Mouse (Mus musculus): ENCODE measurements at regions not wholly inside any gene's neighbourhood (a gene's known extent, or its start where the extent isn't known, plus 50 kb on each side); places are given as distances from the start of the nearest gene placed in this dataset.

DNA sequence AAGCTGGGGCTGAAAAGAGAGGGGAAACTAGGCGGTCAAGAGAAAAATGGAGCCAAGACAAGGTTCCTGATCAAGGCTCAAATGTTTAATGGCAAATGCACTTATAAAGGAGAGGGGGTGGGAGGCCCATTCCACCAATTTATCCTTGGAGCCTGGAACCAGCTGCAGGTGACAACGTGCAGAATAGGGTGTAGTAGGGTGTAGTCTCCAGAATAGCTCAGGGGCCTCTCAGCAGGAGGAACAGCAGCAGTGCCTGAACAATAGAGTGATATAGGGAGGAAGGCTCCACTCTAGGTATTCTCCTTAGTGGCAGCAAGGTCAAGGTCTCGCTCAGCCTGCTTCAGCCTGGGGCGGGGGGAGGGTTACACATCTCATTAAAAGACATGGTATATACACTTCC is 451.7 kb downstream of the Ube2dnl2 start:
- intact Hi-C loops (cut with DNase I): no loop called here
- no peak for DNase-seq (ENCODE audit: low spot score in 2 of 2)

DNA sequence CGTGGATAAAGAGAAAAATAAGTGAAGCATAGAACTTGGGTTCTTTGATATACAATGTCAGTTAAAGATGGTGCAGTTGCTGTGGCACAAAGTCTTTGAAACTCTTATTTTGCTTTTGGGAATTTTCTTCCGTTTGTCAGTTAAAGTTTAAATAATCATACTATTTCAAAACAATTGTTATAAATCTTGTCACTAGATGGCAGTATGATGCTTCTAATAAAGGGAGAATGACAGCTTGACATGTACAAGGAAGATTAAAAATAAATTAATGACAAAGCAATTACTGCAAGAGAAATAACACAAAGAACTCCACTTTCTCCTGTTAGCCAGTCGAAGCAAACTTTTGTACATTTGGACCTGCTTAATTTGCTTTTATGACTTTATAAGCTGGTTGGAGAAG is 489.0 kb downstream of the Ube2dnl2 start:
- DNase-seq (ENCODE audit: low spot score in 2 of 2): peak in 1 of 2 experiments; percentile 5
- intact Hi-C loops (cut with DNase I): no loop called here

All from left cerebral cortex, postnatal 14 days (tissue).